Mouse (Mus musculus) testis, adult 2 months (tissue): ENCODE measurements around the gene Rad54l2.

ENCODE experiments used
- CTCF ChIP-seq: fragments of 200-500 bp; IDR thresholded peaks from 2 replicates; pipeline ENCODE4 v1.5.1; 2012; ENCODE audit warnings: low read depth, mild to moderate bottlenecking, inconsistent platforms, low read length, moderate library complexity; ENCODE audit not compliant: control insufficient read depth, insufficient read depth, insufficient replicate concordance
- POLR2A ChIP-seq: fragments of 200-500 bp; IDR thresholded peaks from 2 replicates; pipeline ENCODE4 v1.6.1; 2012; ENCODE audit warnings: low read depth, mild to moderate bottlenecking, inconsistent platforms, low read length, moderate library complexity; ENCODE audit not compliant: control insufficient read depth

GRCm38 (mm10) chr9:106777423-106777822 is 11.6 kb downstream of the Rad54l2 start:
- TF ChIP-seq POLR2A = no peak
- no peak for TF ChIP-seq CTCF
